ENCODE assay signal across 10 mouse cellular contexts in the genomic region with DNA sequence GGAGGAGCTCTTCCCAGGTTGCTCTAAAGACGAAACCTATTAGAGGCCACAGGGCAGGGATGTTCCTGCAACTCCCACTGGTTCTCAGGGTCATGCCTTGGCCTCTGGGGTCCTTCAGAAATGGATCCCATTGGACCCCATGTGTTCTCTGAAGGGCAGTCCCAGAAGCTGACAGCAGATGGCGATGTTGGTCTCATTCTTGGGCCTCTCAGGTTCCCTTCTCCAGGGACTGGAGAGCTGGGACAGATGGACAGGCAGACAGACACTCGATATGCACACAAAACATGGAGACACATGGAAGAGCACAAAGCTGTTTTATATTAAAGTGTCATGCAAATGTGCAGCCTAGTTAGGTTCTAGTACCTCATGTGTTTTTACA. TPM values are rescaled to one million over a fixed set of nuclear protein-coding genes. Genes with fewer than 3 reads are reported as not detected.
DNase-seq lines count a peak whose midpoint lies in the region; ATAC-seq and TF ChIP-seq lines count a peak whose summit lies in the region.
"Had no signal": no experiment of that assay in that cellular context is flagged by ENCODE, and none has a peak within 500 bp of the region (broad histone marks: within the 10 kb centered on the region; RNA-seq: fewer than 3 reads in every experiment).

No protein-coding gene starts in this region.

- no peak overlapping the region for H3K9ac ChIP-seq in forebrain, embryonic 13.5 days
- H3K9ac ChIP-seq in forebrain, embryonic 15.5 days (replicated peaks): no peak overlapping the region
- no peak overlapping the region for H3K9ac ChIP-seq in ES-Bruce4 (ENCODE audit: low read depth, poor library complexity, severe bottlenecking)
- no peak overlapping the region for H3K9ac ChIP-seq in midbrain, embryonic 14.5 days (replicated peaks; ENCODE audit: low read length)
- H3K9ac ChIP-seq: limb, embryonic 12.5 days had no signal

- peaks cover 9% of the 10 kb centered on the region for H3K9me3 ChIP-seq in forebrain, embryonic 13.5 days (replicated peaks)
- H3K9me3 ChIP-seq in forebrain, embryonic 15.5 days: no peaks in the 10 kb centered on the region
- H3K9me3 ChIP-seq in ES-Bruce4 (replicated peaks; ENCODE audit: control insufficient read depth, insufficient read depth, low read length, poor library complexity, severe bottlenecking): 0 out of 2 replicates have a peak, but pooled peaks cover 3% of the 10 kb centered on the region
- H3K9me3 ChIP-seq in midbrain, embryonic 14.5 days (ENCODE audit: control insufficient read depth, low read length): 0 out of 2 replicates have a peak, but pooled peaks cover 8% of the 10 kb centered on the region

- no peak for TF ChIP-seq POLR2A in ES-Bruce4 (IDR thresholded peaks at IDR 0.05; ENCODE audit: insufficient read depth, low read length)
- TF ChIP-seq POLR2A in testis, adult 2 months (IDR thresholded peaks at IDR 0.05; ENCODE audit: control insufficient read depth, low read depth, low read length): no peak

- 0 out of 2 replicates have a peak, but pooled peaks cover 3% of the 10 kb centered on the region for H3K27me3 ChIP-seq in forebrain, embryonic 13.5 days
- no peaks in the 10 kb centered on the region for H3K27me3 ChIP-seq in forebrain, embryonic 15.5 days
- H3K27me3 ChIP-seq in ES-Bruce4 (ENCODE audit: control insufficient read depth, insufficient read depth, low read length, poor library complexity, severe bottlenecking): no peaks in the 10 kb centered on the region
- H3K27me3 ChIP-seq in midbrain, embryonic 14.5 days (ENCODE audit: control insufficient read depth, insufficient read depth, low read length): no peaks in the 10 kb centered on the region
- no peaks in the 10 kb centered on the region for H3K27me3 ChIP-seq in testis, adult 2 months (ENCODE audit: control insufficient read depth, insufficient read depth, low read length)

- intact Hi-C loops in heart, postnatal 14 days (cut with DNase I): loop anchor here (1.0 kb wide), 1 partner anchor 174 kb away; no protein-coding TSS in a partner anchor

- H3K36me3 ChIP-seq in forebrain, embryonic 13.5 days (ENCODE audit: poor library complexity, severe bottlenecking): no peaks in the 10 kb centered on the region
- no peaks in the 10 kb centered on the region for H3K36me3 ChIP-seq in forebrain, embryonic 15.5 days
- H3K36me3 ChIP-seq in ES-Bruce4 (ENCODE audit: control insufficient read depth, insufficient read depth, low read length, poor library complexity, severe bottlenecking): no peaks in the 10 kb centered on the region
- no peaks in the 10 kb centered on the region for H3K36me3 ChIP-seq in midbrain, embryonic 14.5 days (ENCODE audit: control insufficient read depth, insufficient read depth, low read length)
- no peaks in the 10 kb centered on the region for H3K36me3 ChIP-seq in testis, adult 2 months (ENCODE audit: control insufficient read depth, insufficient read depth, low read length)
- H3K36me3 ChIP-seq: limb, embryonic 12.5 days had no signal

- 0 out of 2 replicates have a peak, but pooled peaks cover 2% of the 10 kb centered on the region for H3K4me1 ChIP-seq in forebrain, embryonic 13.5 days
- H3K4me1 ChIP-seq in forebrain, embryonic 15.5 days: peaks cover under 1% of the 10 kb centered on the region
- H3K4me1 ChIP-seq in ES-Bruce4 (ENCODE audit: control insufficient read depth, insufficient read depth, low read length): peaks cover 4% of the 10 kb centered on the region
- no peaks in the 10 kb centered on the region for H3K4me1 ChIP-seq in midbrain, embryonic 14.5 days (ENCODE audit: control insufficient read depth, insufficient read depth, low read length)
- no peaks in the 10 kb centered on the region for H3K4me1 ChIP-seq in testis, adult 2 months (ENCODE audit: control insufficient read depth, insufficient read depth, low read length)

- H3K4me2 ChIP-seq in forebrain, embryonic 13.5 days: no peak overlapping the region
- H3K4me2 ChIP-seq in forebrain, embryonic 15.5 days (replicated peaks): no peak overlapping the region
- H3K4me2 ChIP-seq in midbrain, embryonic 14.5 days (ENCODE audit: low read length): no peak overlapping the region
- H3K4me2 ChIP-seq: limb, embryonic 12.5 days had no signal

- H3K4me3 ChIP-seq in forebrain, embryonic 13.5 days: no peak overlapping the region
- no peak overlapping the region for H3K4me3 ChIP-seq in forebrain, embryonic 15.5 days
- no peak overlapping the region for H3K4me3 ChIP-seq in ES-Bruce4 (ENCODE audit: low read depth, low read length)
- H3K4me3 ChIP-seq in midbrain, embryonic 14.5 days (replicated peaks; ENCODE audit: low read depth, low read length): no peak overlapping the region
- H3K4me3 ChIP-seq in testis, adult 2 months (ENCODE audit: control insufficient read depth, low read depth, low read length): no peak overlapping the region
- H3K4me3 ChIP-seq: limb, embryonic 12.5 days had no signal

- no peak for TF ChIP-seq EP300 in ES-Bruce4 (IDR thresholded peaks at IDR 0.05; ENCODE audit: insufficient read depth, low read depth, low read length)

- TF ChIP-seq CTCF in ES-Bruce4 (IDR thresholded peaks at IDR 0.05; ENCODE audit: low read depth, low read length): peak; percentile 87
- TF ChIP-seq CTCF in testis, adult 2 months (IDR thresholded peaks at IDR 0.05; ENCODE audit: control insufficient read depth, insufficient read depth, insufficient replicate concordance, low read depth, low read length): peak; percentile 74; the same call in 1 of the 2 replicates

- 14% methylated on average over 3 of the region's 3 CpGs for WGBS in forebrain, embryonic 13.5 days
- WGBS in forebrain, embryonic 15.5 days: 10% methylated on average over 3 of the region's 3 CpGs
- 7% methylated on average over 3 of the region's 3 CpGs for WGBS in midbrain, embryonic 14.5 days

- peak; percentile 33 for DNase-seq in cerebellum, adult 9-10 months
- peak; percentile 45 to 75 for DNase-seq in heart, postnatal 14 days
- DNase-seq in left cerebral cortex, adult 11 months (ENCODE audit: low spot score): peak; percentile 18
- DNase-seq in midbrain, embryonic 14.5 days: peak; percentile 87

- H3K27ac ChIP-seq in forebrain, embryonic 13.5 days: no peak overlapping the region
- H3K27ac ChIP-seq in forebrain, embryonic 15.5 days (replicated peaks): no peak overlapping the region
- no peak overlapping the region for H3K27ac ChIP-seq in ES-Bruce4 (ENCODE audit: insufficient read depth, low read length)
- no peak overlapping the region for H3K27ac ChIP-seq in midbrain, embryonic 14.5 days (replicated peaks; ENCODE audit: low read depth, low read length)
- H3K27ac ChIP-seq in testis, adult 2 months (ENCODE audit: control insufficient read depth, insufficient read depth, low read depth, low read length): no peak overlapping the region
- H3K27ac ChIP-seq: limb, embryonic 12.5 days had no signal

- ATAC-seq in forebrain, embryonic 13.5 days: peak; percentile 21; the same call in 1 of the 2 replicates
- no peak for ATAC-seq in forebrain, embryonic 15.5 days (replicated peaks)
- no peak for ATAC-seq in midbrain, embryonic 14.5 days (ENCODE audit: low FRiP score, low TSS enrichment)

RNA-seq across cellular contexts. Expression of gene Tas1r2, which starts 31.3 kb away (rescaled TPM):
- not detected in 2 replicates for polyA plus RNA-seq in forebrain, embryonic 13.5 days (2015; fragmentation: Nextera tagmentation; extraction: Ambion mirVana)
- polyA plus RNA-seq in forebrain, embryonic 15.5 days (2015; fragmentation: Nextera tagmentation; extraction: Ambion mirVana): not detected in 2 replicates
- not detected in 2 replicates for polyA plus RNA-seq in ES-Bruce4 (2011; ENCODE audit: insufficient read depth, insufficient read length, low read depth, missing spikeins)
- not detected for total RNA-seq in heart, postnatal 14 days (2021)
- not detected in 2 replicates for polyA plus RNA-seq in midbrain, embryonic 14.5 days (2014; fragmentation: Nextera tagmentation; extraction: Ambion mirVana)
- polyA plus RNA-seq in testis, adult 2 months (2012; rRNA removed): not detected in 2 replicates
- polyA plus RNA-seq: limb, embryonic 12.5 days; stomach, embryonic 16.5 days had no signal

Comparison
In these comparisons a context has a peak if more than half of its experiments do, and no peak if none do; other contexts are left out.
1. DNase-seq: peak in every context shown above with its lines; median percentile 87 in midbrain, embryonic 14.5 days; 60 in heart, postnatal 14 days; 33 in cerebellum, adult 9-10 months; 18 in left cerebral cortex, adult 11 months.